Mouse (Mus musculus): Measurements from ENCODE around the gene Mks1. TPM values are rescaled to one million over a fixed set of nuclear protein-coding genes. Genes with fewer than 3 reads are reported as not detected.
A peak's percentile ranks its signal among the peaks of the same experiment; 100 is the strongest.
"Not testable (repeated sequence)": the region's sequence is repeated elsewhere in the genome, so short reads cannot be mapped to it uniquely, and the experiment has no call there.

The Mks1 gene
- total RNA-seq (2017) = 3.9 and 5.3 TPM in 2 replicates

DNA sequence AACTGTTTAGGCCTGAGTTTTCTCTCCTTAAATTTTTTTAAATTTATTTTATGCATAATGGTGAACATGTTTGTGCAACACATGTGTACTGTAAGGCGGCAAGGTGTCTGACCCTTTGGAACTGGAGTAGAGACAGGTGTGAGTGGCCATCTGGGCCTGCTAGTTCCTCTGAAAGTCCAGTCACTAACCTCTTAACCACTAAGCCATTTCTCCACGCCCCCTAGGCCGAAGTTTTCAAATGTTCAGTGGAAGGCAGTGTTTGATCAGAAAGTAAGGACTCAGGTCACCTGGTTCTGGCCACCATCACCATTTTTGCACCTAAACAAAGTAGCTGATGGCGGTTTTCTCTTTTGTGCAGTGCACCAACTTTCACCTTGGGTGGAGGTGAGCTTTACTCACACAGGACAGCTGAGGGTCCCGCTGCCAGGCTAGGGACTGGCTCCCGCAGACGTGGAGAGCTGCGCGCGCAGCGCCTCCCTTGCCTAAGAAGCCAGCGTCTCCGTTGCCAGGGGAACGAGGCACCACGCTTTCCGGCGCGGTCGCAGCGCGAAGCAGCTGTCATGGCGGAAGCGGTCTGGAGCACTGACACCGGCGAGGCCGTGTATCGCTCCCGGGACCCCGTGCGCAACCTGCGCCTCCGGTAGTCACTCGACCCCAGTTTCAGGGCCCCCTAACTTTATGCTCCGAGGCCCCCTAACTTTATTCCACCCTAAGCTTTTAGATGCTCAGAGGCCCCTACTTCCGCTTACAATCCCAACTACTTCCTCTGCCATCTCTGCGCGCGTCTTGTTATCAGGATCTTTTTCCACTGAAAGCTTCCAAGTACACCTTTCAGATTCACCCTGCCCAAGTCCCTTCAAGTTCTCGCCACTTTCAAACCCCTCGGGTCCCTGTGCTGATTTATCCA, at the start of gene Mks1:
Mks1 (plus strand) TSS at position 526 of the 907 bp plus-strand sequence.
- ATAC-seq (replicated peaks; ENCODE audit: low read depth, poor library complexity, severe bottlenecking) = peak; percentile 97

DNA sequence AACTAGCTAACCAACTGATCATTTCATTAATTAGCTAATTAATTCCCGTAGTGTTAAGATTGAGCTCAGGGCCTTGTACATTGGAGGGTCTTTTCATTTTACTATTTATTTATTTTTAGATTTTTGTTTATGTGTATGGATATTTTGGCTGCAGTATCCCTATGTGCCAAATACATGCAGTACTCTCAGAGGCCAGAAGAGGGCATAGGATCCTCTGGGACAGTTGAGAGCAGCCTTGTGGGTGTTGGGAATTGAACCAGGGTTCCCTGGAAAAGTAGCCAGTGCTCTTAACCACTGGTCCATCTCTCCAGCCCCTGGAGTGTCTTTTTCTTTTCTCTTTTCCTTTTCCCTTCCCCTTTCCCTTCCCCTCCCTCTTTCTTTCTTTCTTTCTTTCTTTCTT, 47.6 kb upstream of the Mks1 start:
- ATAC-seq (replicated peaks; ENCODE audit: low read depth, poor library complexity, severe bottlenecking) = no peak

DNA sequence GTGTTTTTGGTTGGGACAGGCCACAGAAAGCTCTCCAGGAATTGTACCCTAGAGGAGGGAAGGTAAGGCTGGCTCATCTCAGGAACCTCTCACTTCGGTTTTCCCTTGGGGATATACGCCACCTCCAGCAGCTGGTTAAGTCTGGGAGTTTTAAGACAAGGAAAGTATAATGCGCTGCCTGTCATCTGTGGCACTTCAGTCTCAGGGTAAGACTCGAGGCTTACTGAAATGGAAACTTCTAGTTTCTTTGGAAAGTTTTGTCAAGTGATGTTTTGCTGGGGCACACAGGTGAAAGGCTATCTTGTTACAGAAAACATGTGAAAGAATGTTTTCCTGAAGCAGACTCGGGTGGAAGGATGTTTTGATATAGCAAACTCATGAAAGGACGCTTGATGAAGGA, 45.6 kb upstream of the Mks1 start:
- no peak for ATAC-seq (replicated peaks; ENCODE audit: low read depth, poor library complexity, severe bottlenecking)

GRCm38 (mm10) chr11:87808236-87808635, 44.8 kb upstream of the Mks1 start:
- ATAC-seq (replicated peaks; ENCODE audit: low read depth, poor library complexity, severe bottlenecking) = peak; percentile 69

DNA sequence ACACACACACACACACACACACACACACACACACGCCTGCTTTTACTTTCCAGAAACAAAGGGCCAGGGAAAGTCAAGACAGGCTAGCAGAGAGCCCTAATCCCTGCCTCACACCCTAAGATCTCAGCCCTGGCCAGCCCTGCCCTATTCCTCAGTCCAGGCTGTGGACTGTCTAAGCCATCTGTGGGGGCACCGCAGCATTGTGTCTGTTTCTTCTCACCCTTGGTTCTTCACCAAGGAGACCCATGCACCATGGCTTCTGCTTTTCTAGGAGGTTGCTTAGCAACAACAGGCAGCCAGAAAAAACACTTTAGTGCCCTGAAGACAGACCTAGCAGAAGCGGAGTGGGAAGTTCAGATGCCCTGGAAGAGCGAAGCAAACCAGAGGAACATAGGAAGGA, 41.6 kb upstream of the Mks1 start:
- peak; percentile 76 for ATAC-seq (replicated peaks; ENCODE audit: low read depth, poor library complexity, severe bottlenecking)

DNA sequence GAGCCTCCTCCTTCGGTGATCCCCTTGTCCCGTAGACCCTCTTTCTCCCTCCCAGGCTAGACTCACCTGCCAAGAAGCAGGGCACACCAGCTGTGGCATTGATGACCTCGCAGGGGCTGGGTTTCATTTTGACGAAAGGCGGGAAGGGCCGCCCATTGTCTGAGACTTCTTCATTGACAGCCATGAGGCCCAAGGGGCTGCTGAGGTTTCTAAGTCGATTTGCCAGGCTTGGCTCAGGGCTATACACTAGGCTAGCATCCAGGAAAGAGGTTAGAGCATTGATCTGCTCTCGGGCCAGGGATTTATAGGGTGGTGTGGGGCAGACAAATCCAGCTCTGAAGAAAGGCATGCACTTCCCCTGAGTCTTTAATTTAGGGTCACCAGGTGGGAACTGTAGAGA, 38.2 kb upstream of the Mks1 start:
- no peak for ATAC-seq (replicated peaks; ENCODE audit: low read depth, poor library complexity, severe bottlenecking)

- peak; percentile 75 for ATAC-seq (replicated peaks; ENCODE audit: low read depth, poor library complexity, severe bottlenecking)
Measured at GRCm38 (mm10) chr11:87816707-87817442, 36.1 kb upstream of the Mks1 start.

- 0 out of 2 replicates have a peak, but pooled peaks have one; percentile 20 for ATAC-seq (replicated peaks; ENCODE audit: low read depth, poor library complexity, severe bottlenecking)
Measured at GRCm38 (mm10) chr11:87817443-87817773, 35.6 kb upstream of the Mks1 start.

GRCm38 (mm10) chr11:87821502-87821901, 31.5 kb upstream of the Mks1 start:
- ATAC-seq (replicated peaks; ENCODE audit: low read depth, poor library complexity, severe bottlenecking) = no peak

DNA sequence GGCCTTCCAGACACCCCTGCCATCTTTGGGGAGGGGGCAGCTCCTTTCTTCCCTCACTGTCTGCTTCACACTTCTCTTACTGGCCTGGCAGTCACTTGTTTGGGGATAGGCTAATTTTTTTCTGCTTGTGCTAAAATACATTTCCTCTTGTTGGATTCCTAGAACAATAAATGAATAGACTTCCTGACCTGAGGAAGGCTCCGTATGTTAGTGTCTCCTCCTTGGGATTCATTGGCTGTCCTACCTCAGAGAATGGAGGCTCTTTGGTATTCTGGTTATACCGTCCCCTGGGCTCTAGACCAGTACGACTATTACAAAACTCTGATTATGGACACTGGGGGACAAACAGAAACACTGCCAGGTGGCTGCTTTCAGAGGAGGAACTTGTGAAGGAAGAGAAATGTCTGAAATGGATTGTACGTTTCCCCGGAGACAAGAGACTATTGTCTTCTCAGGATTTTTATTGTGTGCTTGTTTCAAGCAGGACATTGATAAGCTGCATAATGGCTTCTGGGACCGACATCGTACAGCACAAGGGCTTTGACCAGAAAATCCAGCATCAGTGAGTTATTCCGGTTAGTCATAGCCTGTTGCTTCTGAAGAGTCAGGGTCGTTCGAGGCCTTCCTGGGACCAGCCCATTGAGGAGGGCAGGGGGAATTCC, 24.6 kb upstream of the Mks1 start, which contains the start of gene Lpo:
Lpo (minus strand) TSS at position 51 of the 662 bp plus-strand sequence.
- no peak for ATAC-seq (replicated peaks; ENCODE audit: low read depth, poor library complexity, severe bottlenecking)

GRCm38 (mm10) chr11:87840676-87841075, 12.3 kb upstream of the Mks1 start:
- no peak for ATAC-seq (replicated peaks; ENCODE audit: low read depth, poor library complexity, severe bottlenecking)

DNA sequence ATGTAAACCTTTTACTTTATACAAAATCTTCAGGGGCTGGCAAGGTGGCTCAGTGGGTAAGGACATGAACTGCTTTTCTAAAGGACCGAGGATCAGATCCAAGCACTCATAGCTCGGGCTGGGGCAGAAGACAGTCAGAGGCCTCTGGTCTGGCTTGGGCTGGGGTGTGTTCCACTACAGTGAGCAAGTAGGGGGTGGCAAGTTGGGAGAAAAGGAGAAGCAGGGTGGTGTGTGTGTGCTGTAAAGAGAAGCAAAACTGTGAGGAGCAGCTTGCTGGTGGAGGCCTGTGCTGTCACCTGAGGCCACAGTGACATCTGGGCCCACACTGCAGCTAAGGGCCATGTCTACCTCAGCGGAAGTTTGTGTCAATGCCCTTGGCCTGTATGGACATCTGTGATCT, 11.6 kb upstream of the Mks1 start:
- no peak for ATAC-seq (replicated peaks; ENCODE audit: low read depth, poor library complexity, severe bottlenecking)

GRCm38 (mm10) chr11:87846968-87847600, 5.9 kb upstream of the Mks1 start:
- ATAC-seq (replicated peaks; ENCODE audit: low read depth, poor library complexity, severe bottlenecking) = no peak

GRCm38 (mm10) chr11:87847884-87848283, 5.1 kb upstream of the Mks1 start:
- ATAC-seq (replicated peaks; ENCODE audit: low read depth, poor library complexity, severe bottlenecking) = no peak

DNA sequence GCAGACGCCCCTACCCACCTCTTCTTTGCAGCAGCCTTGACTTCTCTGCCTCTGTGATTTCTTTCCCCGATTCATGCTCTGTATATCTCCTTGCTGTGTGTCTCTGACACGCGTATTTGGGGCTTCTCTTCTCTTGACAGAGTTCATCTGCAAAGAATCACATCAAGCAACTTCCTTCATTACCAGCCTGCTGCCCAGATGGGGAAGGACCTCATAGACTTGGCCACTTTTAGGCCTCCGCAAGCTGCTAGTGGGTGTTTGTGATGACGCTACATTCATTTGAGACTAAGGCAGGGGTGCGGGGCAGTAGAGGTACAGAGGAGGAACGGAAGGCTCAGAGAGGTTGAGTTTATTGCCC, 561 bp downstream of the Mks1 start:
- ATAC-seq (replicated peaks; ENCODE audit: low read depth, poor library complexity, severe bottlenecking) = no peak

- ATAC-seq (replicated peaks; ENCODE audit: low read depth, poor library complexity, severe bottlenecking) = no peak
Measured at GRCm38 (mm10) chr11:87854550-87854949, 1.5 kb downstream of the Mks1 start.

DNA sequence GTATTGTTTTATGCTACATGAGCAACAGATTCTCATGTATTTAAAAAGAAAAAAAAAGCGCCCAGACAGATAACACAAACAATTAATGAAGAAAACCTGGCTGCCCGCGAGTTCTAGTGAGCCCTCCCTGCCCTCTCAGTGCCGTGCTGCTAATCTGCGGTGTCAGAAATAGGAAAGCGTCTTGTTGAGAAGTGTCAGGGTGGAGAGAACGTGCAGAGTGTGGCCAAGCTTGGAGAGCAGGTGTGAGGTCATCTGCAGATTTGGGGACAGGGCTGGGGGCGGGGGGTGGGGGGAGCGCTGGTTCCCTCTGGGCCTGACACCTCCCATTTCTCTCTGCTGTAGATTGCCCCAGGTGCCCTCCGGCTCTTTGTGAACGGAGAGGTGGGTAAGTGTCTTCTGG, 6.3 kb downstream of the Mks1 start:
- ATAC-seq (replicated peaks; ENCODE audit: low read depth, poor library complexity, severe bottlenecking) = no peak

DNA sequence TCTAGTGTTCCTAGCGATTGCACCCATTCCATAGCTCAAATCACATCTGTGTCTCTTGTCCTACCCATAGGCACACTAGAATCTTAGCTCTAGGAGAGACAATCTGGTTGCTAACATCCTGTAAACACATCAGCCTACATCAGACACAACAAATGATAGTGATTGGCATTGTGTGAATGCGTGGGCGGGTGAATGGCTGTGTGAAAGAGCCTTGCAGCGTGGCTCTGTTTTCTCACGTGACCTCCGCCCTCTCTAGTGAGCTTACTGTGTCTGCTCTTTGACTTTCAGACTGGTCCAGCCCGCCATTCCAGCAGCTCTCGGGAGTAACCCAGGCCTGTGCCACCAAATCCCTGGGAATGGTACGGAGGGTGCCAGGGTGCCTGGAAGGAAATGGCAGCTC, 7.4 kb downstream of the Mks1 start:
- no peak for ATAC-seq (replicated peaks; ENCODE audit: low read depth, poor library complexity, severe bottlenecking)

DNA sequence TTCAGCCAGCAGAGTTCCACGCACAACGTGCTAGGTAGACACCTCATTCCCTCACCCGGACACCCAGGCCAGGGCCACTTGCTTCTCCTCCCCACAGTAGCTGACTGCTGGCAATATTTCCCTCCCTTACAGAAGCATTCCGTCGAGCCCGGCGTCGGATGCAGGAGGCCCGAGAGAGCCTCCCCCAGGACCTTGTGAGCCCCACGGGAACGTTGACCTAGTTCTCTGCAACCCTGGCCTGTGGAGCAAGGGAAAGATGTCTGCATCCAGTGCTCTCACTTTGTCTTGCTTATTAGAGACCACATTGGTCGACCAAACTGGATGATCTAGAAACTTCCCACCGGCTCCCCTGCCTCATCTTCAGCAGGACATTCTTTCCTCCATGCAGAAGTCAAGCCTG, 9.8 kb downstream of the Mks1 start:
- no peak for ATAC-seq (replicated peaks; ENCODE audit: low read depth, poor library complexity, severe bottlenecking)

DNA sequence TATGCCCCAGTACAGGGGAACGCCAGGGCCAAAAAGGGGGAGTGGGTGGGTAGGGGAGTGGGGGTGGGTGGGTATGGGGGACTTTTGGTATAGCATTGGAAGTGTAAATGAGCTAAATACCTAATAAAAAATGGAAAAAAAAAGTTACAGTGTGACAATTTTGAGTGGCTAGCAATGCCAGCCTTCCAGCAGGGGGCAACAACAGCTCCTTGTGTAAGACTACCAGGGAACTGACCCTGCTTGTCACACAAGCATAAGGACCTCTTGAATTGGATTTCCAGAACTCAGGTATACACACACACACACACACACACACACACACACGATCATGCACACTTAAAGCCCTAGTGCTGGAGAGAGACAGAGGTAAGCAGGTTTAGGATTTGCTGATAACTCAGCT, 13.9 kb downstream of the Mks1 start:
- not testable (repeated sequence) for ATAC-seq (replicated peaks; ENCODE audit: low read depth, poor library complexity, severe bottlenecking)
